Mouse (Mus musculus): ENCODE results near the gene Rmdn2. TPM values are rescaled to one million over a fixed set of nuclear protein-coding genes. Genes with fewer than 3 reads are reported as not detected.
A peak's percentile ranks its signal among the peaks of the same experiment; 100 is the strongest.

Rmdn2 gene
- total RNA-seq (2021): 10 to 100 TPM; 13.4 to 13.5 TPM
- long read RNA-seq, experiment 1, partial matches to known transcripts: 2 of 15 reads
- long read RNA-seq, experiment 1, other reads (novel, unspliced or antisense): 13 of 15 reads
- long read RNA-seq, experiment 2, partial matches to known transcripts: 3 of 11 reads
- long read RNA-seq, experiment 2, other reads (novel, unspliced or antisense): 8 of 11 reads

GRCm38 (mm10) chr17:79611545-79611944, at the start of gene Rmdn2:
Gene Rmdn2 (plus strand): TSS chr17:79611863.
- no peak within 1 kb of the TSS for H3K4me3 ChIP-seq
- no peak for DNase-seq
- intact Hi-C loops (cut with DNase I): no loop called here
- no peak within 1 kb of the TSS for H3K27ac ChIP-seq
- TF ChIP-seq CTCF (IDR thresholded peaks at IDR 0.05): no peak

DNA sequence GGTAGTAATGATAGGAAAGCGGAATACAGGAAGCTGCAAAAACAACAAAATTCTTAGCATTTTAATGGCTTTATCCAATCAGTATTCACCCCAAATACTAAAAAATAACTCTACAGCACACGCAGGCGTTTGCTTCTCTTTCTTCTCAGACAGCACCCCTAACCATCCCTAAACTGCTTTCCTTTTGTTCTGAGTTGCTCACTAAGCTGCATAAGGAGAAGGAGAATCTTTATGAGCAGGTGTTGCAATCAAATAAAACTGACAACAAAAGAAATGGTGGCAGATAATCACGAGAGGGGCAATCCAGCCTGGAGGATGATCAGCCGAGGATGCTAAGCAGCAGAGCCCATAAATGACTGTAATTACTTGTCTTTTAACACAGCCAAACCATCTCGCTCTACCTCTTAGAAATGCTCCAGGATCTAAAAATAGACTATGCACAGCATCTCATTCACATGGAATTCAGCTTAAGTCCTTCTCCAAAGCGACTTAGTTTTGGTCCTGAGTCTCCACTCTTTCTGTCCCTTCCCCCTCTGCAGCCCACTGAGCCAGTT, 48.5 kb upstream of the Rmdn2 start:
- H3K27ac ChIP-seq: no peak overlapping the region

GRCm38 (mm10) chr17:79563721-79564120, 47.9 kb upstream of the Rmdn2 start:
- Histone ChIP-seq H3K4me3 (no peak overlapping the region), H3K27ac (no peak overlapping the region)
- DNase-seq: no peak
- no peak for TF ChIP-seq CTCF (IDR thresholded peaks at IDR 0.05)
- intact Hi-C loops (cut with DNase I): no loop called here

More for the DNA sequence above, 48.5 kb upstream of the Rmdn2 start:
- no peak overlapping the region for H3K4me3 ChIP-seq
- no peak for TF ChIP-seq CTCF (IDR thresholded peaks at IDR 0.05)
- DNase-seq: no peak
- intact Hi-C loops (cut with DNase I): no loop called here

DNA sequence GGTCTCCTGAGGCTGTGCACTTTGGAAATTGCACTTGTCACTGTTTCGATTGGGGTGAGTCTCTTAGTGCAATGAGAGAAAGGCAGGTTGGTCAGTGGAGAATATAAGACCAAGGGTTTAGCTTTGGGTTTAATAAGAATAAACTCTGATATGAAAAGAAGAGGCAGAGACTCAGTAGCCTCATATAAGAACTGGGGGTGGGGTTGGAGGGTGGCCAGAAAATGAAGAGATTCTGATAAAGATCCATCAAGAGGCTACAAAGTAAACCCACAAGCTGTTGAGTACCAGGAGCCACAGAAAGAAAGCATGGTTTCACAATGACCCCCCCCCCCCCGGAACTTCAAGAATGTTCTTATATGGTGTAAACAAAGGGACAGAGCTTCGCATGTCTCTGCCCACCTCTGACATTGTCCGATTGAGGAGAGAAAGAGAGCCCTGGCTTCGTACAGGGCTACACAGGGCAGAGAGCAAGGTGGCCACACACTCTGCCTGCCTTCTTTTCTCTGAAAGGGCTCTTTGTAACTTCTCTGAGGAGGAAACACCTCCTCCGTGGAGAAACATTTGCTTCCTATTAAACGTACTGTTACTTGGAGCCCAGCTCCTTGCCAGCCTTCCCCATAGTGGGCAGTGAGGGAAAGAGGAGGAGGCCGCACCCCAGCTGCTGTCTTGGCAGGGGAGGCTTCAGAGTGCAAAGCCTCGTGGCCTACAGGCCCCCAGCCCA, 46.3 kb upstream of the Rmdn2 start:
- DNase-seq: peak; percentile 16
- H3K27ac ChIP-seq: peak overlapping the region; percentile 20; the same call in 1 of the 2 replicates
- no peak overlapping the region for H3K4me3 ChIP-seq
- intact Hi-C loops (cut with DNase I): loop anchor here (5.0 kb wide), 1 partner anchor 273 kb away; no protein-coding TSS in a partner anchor
- no peak for TF ChIP-seq CTCF (IDR thresholded peaks at IDR 0.05)

DNA sequence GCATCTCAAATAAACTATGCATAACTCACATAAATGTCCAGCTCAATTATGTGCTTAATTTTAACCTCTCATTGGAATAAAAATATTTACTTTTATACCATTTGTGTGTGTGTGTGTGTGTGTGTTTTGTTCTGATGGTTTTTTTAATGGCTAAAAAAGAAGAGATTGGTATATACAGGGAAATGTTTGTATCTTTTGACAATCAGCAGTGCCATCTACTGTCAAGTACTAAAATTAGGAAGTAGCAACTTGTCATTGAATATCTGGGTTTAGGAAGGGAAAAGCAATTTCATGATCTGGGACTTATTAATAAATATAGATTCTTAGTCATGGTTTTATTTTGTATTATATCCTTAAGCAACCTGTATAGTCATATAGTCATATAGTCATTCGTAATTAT, 43.3 kb upstream of the Rmdn2 start:
- intact Hi-C loops (cut with DNase I): loop anchor here (2.0 to 5.0 kb wide), 2 partner anchors 276 to 458 kb away; no protein-coding TSS in a partner anchor
- DNase-seq: no peak
- peak; percentile 55 for TF ChIP-seq CTCF (IDR thresholded peaks at IDR 0.05)
- no peak overlapping the region for H3K27ac ChIP-seq
- no peak overlapping the region for H3K4me3 ChIP-seq

DNA sequence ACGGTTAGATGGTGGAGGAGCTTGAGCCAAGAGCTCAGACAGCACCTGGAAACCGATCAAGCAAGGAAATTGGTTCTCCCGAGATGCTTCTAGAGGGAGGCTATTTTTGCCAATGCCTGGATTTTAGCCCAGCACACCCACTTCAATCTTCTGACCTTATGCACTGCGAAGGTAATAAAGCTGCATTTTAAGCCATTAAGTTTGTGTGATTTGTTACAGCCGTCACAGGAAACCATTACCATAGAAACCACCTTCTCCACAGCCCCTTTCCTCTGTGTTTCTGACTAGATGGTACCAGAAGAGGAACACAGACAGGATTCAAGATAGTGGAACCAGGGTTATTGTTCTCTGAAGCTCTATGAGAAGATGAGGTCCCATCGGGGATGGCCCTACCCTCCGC, 33.3 kb upstream of the Rmdn2 start:
- no peak for TF ChIP-seq CTCF (IDR thresholded peaks at IDR 0.05)
- H3K4me3 ChIP-seq: no peak overlapping the region
- H3K27ac ChIP-seq: no peak overlapping the region
- intact Hi-C loops (cut with DNase I): no loop called here
- no peak for DNase-seq

DNA sequence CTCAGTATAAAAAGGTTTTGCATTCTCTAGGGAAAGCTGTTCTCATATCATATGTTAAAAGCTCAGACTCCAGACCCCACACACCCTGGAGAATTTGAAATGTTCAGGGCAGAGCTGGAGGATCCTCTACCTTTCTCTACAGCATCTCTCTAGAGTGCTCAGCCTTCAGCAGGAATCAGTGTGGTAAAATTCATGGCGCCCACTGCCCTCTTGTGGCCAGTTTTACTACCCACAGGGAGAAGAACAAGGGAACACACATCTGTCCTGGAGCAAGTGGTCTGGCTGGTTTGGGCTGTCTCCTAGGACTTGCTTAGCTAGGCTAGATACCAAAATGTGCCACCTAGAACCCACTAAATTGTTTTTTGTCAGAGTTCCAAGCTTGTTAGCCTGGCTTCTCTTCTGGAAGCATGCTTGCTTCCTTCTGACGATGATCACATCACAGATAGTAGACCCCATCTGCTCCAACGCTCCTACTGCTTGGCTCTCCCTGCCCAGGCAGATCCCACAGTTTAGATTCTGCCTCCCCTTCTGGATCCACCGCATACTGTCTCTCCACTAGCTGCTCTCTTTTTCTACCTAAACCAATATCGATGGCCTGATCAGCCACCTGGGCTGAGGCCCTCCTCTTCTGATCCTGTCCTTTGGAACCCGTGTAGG, 31.3 kb upstream of the Rmdn2 start:
- intact Hi-C loops (cut with DNase I): loop anchor here (2.0 kb wide), 1 partner anchor 470 kb away; no protein-coding TSS in a partner anchor
- peak; percentile 76 for DNase-seq
- Histone ChIP-seq H3K4me3 (no peak overlapping the region), H3K27ac (no peak overlapping the region)
- TF ChIP-seq CTCF (IDR thresholded peaks at IDR 0.05): peak; percentile 85

GRCm38 (mm10) chr17:79583466-79583865, 28.2 kb upstream of the Rmdn2 start:
- Histone ChIP-seq H3K4me3 (no peak overlapping the region), H3K27ac (no peak overlapping the region)
- no peak for DNase-seq
- no peak for TF ChIP-seq CTCF (IDR thresholded peaks at IDR 0.05)
- intact Hi-C loops (cut with DNase I): no loop called here

GRCm38 (mm10) chr17:79584246-79584800, 27.3 kb upstream of the Rmdn2 start:
- DNase-seq: no peak
- no peak for TF ChIP-seq CTCF (IDR thresholded peaks at IDR 0.05)
- no peak overlapping the region for H3K27ac ChIP-seq
- H3K4me3 ChIP-seq: no peak overlapping the region
- intact Hi-C loops (cut with DNase I): no loop called here

GRCm38 (mm10) chr17:79589913-79590312, 21.8 kb upstream of the Rmdn2 start:
- Histone ChIP-seq H3K4me3 (no peak overlapping the region), H3K27ac (no peak overlapping the region)
- no peak for TF ChIP-seq CTCF (IDR thresholded peaks at IDR 0.05)
- no peak for DNase-seq
- intact Hi-C loops (cut with DNase I): no loop called here

- no peak for TF ChIP-seq CTCF (IDR thresholded peaks at IDR 0.05)
- Histone ChIP-seq H3K4me3 (no peak overlapping the region), H3K27ac (no peak overlapping the region)
- intact Hi-C loops (cut with DNase I): no loop called here
- DNase-seq: no peak
These were observed 15.7 kb upstream of the Rmdn2 start for GRCm38 (mm10) chr17:79595996-79596395.

GRCm38 (mm10) chr17:79598151-79598550, 13.5 kb upstream of the Rmdn2 start:
- intact Hi-C loops (cut with DNase I): no loop called here
- no peak for TF ChIP-seq CTCF (IDR thresholded peaks at IDR 0.05)
- DNase-seq: no peak

More at GRCm38 (mm10) chr17:79598151-79598550, 13.5 kb upstream of the Rmdn2 start:
- no peak overlapping the region for H3K27ac ChIP-seq
- H3K4me3 ChIP-seq: no peak overlapping the region
